Mouse (Mus musculus) testis, adult 2 months (tissue): ENCODE measurements around the gene Fbxl16. TPM values are rescaled to one million over a fixed set of nuclear protein-coding genes. Genes with fewer than 3 reads are reported as not detected.

Experiments used
- H3K27ac ChIP-seq: fragments of 200-500 bp; 2 replicates; pipeline ENCODE4 v1.5.1; 2012; ENCODE audit warnings: low read depth, low read length; ENCODE audit not compliant: control insufficient read depth, insufficient read depth
- H3K27me3 ChIP-seq: fragments of 200-500 bp; 2 replicates; pipeline ENCODE4 v1.6.1; 2012; ENCODE audit warnings: mild to moderate bottlenecking, low read length, moderate library complexity; ENCODE audit not compliant: control insufficient read depth, insufficient read depth
- H3K36me3 ChIP-seq: fragments of 200-500 bp; 2 replicates; pipeline ENCODE4 v1.6.1; 2012; ENCODE audit warnings: mild to moderate bottlenecking, low read length; ENCODE audit not compliant: control insufficient read depth, insufficient read depth
- H3K4me1 ChIP-seq: fragments of 200-500 bp; 2 replicates; pipeline ENCODE4 v1.6.1; 2012; ENCODE audit warnings: low read length; ENCODE audit not compliant: control insufficient read depth, insufficient read depth
- H3K4me3 ChIP-seq: fragments of 200-500 bp; 2 replicates; pipeline ENCODE4 v1.5.1; 2012; ENCODE audit warnings: low read depth, mild to moderate bottlenecking, low read length, moderate library complexity, mixed read lengths; ENCODE audit not compliant: control insufficient read depth
- CTCF ChIP-seq: fragments of 200-500 bp; IDR thresholded peaks from 2 replicates; pipeline ENCODE4 v1.5.1; 2012; ENCODE audit warnings: low read depth, mild to moderate bottlenecking, inconsistent platforms, low read length, moderate library complexity; ENCODE audit not compliant: control insufficient read depth, insufficient read depth, insufficient replicate concordance
- POLR2A ChIP-seq: fragments of 200-500 bp; IDR thresholded peaks from 2 replicates; pipeline ENCODE4 v1.6.1; 2012; ENCODE audit warnings: low read depth, mild to moderate bottlenecking, inconsistent platforms, low read length, moderate library complexity; ENCODE audit not compliant: control insufficient read depth
- polyA plus RNA-seq: library from polyadenylated mRNA; depleted of rRNA; stranded (reverse); fragments of >200 nt; gene quantifications from 2 replicates; pipeline ENCODE4 v1.2.3, GENCODE M21; 2012

Fbxl16 gene
- polyA plus RNA-seq, 1 experiment, result 7.1 TPM

DNA sequence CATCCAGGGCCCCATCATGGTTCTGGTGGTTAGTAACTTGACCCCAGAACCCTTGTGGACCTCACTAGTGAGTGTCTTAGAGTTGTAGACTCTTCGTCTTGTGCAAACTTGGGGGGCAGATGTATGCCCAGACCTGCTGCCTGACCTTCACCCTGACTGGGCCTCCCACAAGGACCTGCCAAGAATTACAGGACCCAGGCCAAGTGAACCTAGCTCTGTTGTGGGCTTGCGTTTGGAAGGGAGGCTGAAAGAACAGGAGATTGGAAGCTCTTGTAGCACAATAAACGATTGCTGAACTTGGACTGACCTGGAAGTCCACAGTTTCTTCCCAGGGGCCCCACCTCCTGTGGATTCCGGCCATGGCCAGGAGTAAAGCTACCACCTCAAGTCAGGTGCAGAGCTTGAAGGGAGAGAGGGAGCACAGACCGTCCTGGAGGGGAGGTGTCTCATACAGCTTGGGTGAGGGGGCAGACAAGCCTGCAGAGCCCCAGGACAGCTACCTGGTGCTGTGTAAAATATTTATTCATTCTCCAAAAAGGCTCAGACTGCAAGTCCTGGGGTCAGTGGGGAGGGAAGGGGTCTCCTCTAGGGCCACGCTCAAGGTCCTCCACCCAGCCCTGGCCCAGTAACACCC lies 25.2 kb downstream of the Fbxl16 start:
- Histone ChIP-seq H3K27me3 (no peaks in the 10 kb centered on the region), H3K27ac (peak overlapping the region; percentile 95), H3K4me3 (peak overlapping the region; percentile 92), H3K36me3 (no peaks in the 10 kb centered on the region), H3K4me1 (peaks cover 45% of the 10 kb centered on the region)
- TF ChIP-seq POLR2A, result no peak
- no peak for TF ChIP-seq CTCF

- H3K4me1 ChIP-seq, result peaks cover 40% of the 10 kb centered on the region
- TF ChIP-seq CTCF, result no peak
- no peak for TF ChIP-seq POLR2A
- H3K27ac ChIP-seq, result no peak overlapping the region
- no peaks in the 10 kb centered on the region for H3K36me3 ChIP-seq
- no peaks in the 10 kb centered on the region for H3K27me3 ChIP-seq
- no peak overlapping the region for H3K4me3 ChIP-seq
Measured at GRCm38 (mm10) chr17:25834595-25835222, 25.8 kb downstream of the Fbxl16 start.

DNA sequence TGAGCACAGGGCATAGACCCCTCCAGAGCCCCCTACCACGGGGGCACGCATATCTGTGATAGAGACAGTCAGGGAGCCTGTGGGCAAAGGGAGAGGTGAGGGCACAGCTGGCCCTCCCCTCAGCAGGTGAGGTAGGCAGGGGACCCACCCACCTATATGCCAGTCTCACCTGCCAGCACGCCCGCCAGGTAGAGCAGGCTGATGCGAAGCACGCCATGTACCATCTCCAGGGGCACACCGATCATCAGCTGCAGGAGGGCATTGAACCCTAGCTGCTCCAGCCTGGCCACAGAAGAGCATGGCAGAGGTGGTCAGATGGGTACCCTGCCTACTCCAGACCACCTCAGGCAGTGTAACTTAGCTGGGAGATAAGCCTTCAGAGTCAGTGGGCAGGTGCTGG lies 26.4 kb downstream of the Fbxl16 start:
- Histone ChIP-seq H3K4me3 (no peak overlapping the region), H3K27me3 (no peaks in the 10 kb centered on the region), H3K4me1 (peaks cover 40% of the 10 kb centered on the region), H3K36me3 (no peaks in the 10 kb centered on the region), H3K27ac (no peak overlapping the region)
- TF ChIP-seq CTCF (no peak), POLR2A (no peak)

GRCm38 (mm10) chr17:25835816-25836215 lies 26.9 kb downstream of the Fbxl16 start:
- H3K4me3 ChIP-seq, result no peak overlapping the region
- TF ChIP-seq POLR2A (peak; percentile 41; the same call in 1 of the 2 replicates), CTCF (no peak)
- H3K36me3 ChIP-seq, result no peaks in the 10 kb centered on the region
- no peak overlapping the region for H3K27ac ChIP-seq
- peaks cover 40% of the 10 kb centered on the region for H3K4me1 ChIP-seq
- no peaks in the 10 kb centered on the region for H3K27me3 ChIP-seq

- no peak for TF ChIP-seq CTCF
- TF ChIP-seq POLR2A, result no peak
- Histone ChIP-seq H3K4me1 (peaks cover 38% of the 10 kb centered on the region), H3K27ac (peak overlapping the region; percentile 0), H3K36me3 (no peaks in the 10 kb centered on the region), H3K27me3 (no peaks in the 10 kb centered on the region), H3K4me3 (peak overlapping the region; percentile 30)
Measured at GRCm38 (mm10) chr17:25836397-25837075, 27.7 kb downstream of the Fbxl16 start.

DNA sequence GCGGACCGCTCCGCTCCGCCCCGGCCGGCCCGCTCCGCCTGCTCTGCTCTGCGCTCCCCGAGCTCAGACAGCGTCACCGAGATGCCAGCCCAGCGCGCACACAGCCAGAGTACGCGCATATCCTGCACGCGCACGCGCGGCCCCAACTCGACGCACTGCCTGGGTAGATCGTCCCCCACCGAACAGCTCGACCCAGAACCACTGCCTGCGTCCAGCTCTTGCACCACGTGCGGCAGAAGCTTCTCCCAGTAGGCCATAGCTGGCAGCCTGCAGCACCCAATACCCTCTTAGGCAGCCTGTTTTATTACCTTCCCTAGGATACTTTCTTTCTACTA lies 28.2 kb downstream of the Fbxl16 start, which contains the start of gene Rhbdl1:
Gene Rhbdl1, minus strand, starts transcription at position 220 of the 335 bp plus-strand sequence.
- H3K36me3 ChIP-seq, result no peaks in the 10 kb centered on the region
- H3K4me3 ChIP-seq, result peak within 1 kb of the TSS; percentile 30
- H3K27me3 ChIP-seq, result no peaks in the 10 kb centered on the region
- peaks cover 33% of the 10 kb centered on the region for H3K4me1 ChIP-seq
- TF ChIP-seq POLR2A, result no peak
- no peak for TF ChIP-seq CTCF
- peak within 1 kb of the TSS; percentile 23 for H3K27ac ChIP-seq

DNA sequence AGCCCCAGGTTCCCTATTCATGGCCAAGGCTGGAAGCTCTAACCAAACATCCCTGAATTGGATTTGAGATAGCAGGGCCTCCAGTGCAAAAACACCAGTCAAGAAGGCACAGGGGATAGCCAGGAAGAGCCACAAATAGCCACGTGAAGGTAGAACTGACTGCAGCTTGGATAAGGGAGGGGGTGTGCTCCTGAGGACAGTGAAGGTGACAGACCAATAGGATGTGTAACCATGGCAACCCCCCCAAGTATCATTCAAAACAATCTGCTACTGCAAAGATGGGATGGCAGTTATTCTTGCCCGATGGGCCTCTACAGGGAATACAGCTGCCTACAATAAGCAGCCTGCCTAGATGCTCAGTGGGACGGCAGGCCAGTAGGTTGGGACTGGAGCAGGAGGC lies 28.6 kb downstream of the Fbxl16 start:
- peaks cover 31% of the 10 kb centered on the region for H3K4me1 ChIP-seq
- no peak for TF ChIP-seq CTCF
- H3K36me3 ChIP-seq, result no peaks in the 10 kb centered on the region
- H3K27ac ChIP-seq, result peak overlapping the region; percentile 23
- no peak overlapping the region for H3K4me3 ChIP-seq
- H3K27me3 ChIP-seq, result no peaks in the 10 kb centered on the region
